Comparison of ENCODE assay signal across 7 mouse cellular contexts in genomic region chr4:47351386-47352049, GRCm38 (mm10). TPM values are rescaled to one million over a fixed set of nuclear protein-coding genes. Genes with fewer than 3 reads are reported as not detected.
DNase-seq lines count a peak whose midpoint lies in the region; ATAC-seq and TF ChIP-seq lines count a peak whose summit lies in the region.

No protein-coding gene starts in this region.

- H3K27me3 ChIP-seq in C2C12 (ENCODE audit: control insufficient read depth, insufficient read depth, insufficient read length): peaks cover 13% of the 10 kb centered on the region
- H3K27me3 ChIP-seq in G1E (ENCODE audit: insufficient read depth, low read length): peaks cover 15% of the 10 kb centered on the region
- H3K27me3 ChIP-seq in heart, embryonic 15.5 days: no peaks in the 10 kb centered on the region

- H3K4me3 ChIP-seq in C2C12 (ENCODE audit: insufficient read depth, poor library complexity, severe bottlenecking): no peak overlapping the region
- peak overlapping the region; percentile 81; the same call in 1 of the 2 replicates for H3K4me3 ChIP-seq in G1E (ENCODE audit: low read depth, low read length)
- H3K4me3 ChIP-seq in heart, embryonic 15.5 days: peak overlapping the region; percentile 92

- peaks cover 9% of the 10 kb centered on the region for H3K79me3 ChIP-seq in C2C12 (ENCODE audit: low read depth)

- H3K79me2 ChIP-seq in C2C12 (ENCODE audit: control insufficient read depth, insufficient read depth): peaks cover 29% of the 10 kb centered on the region

- DNase-seq in G1E (ENCODE audit: low spot score): no peak
- peak; percentile 64 for DNase-seq in kidney, postnatal 14 days
- peak; percentile 55 for DNase-seq in lung, postnatal 25 days (ENCODE audit: low spot score)
- DNase-seq in right cerebral cortex, postnatal 4 days: peak; percentile 33

- H3K36me3 ChIP-seq in C2C12 (ENCODE audit: control insufficient read depth, insufficient read depth) (no peaks in the 10 kb centered on the region), G1E (replicated peaks) (no peaks in the 10 kb centered on the region)
- H3K36me3 ChIP-seq in heart, embryonic 15.5 days: no peaks in the 10 kb centered on the region

- peak overlapping the region; percentile 97 for H3K4me2 ChIP-seq in heart, embryonic 15.5 days

- H3K9ac ChIP-seq in heart, embryonic 15.5 days: peak overlapping the region; percentile 75; the same call in 1 of the 2 replicates

- peak overlapping the region; percentile 76 for H3K27ac ChIP-seq in heart, embryonic 15.5 days

- TF ChIP-seq CTCF in C2C12 (IDR thresholded peaks at IDR 0.05; ENCODE audit: control insufficient read depth, insufficient read depth, insufficient read length) (peak; percentile 28), G1E (IDR thresholded peaks at IDR 0.05; ENCODE audit: low read depth, low read length) (no peak)

- peaks cover 16% of the 10 kb centered on the region for H3K4me1 ChIP-seq in G1E (ENCODE audit: insufficient read depth, low read depth, low read length)
- peaks cover 20% of the 10 kb centered on the region for H3K4me1 ChIP-seq in heart, embryonic 15.5 days (replicated peaks)

- ATAC-seq in G1E (ENCODE audit: extremely low read depth, insufficient number of reproducible peaks, low FRiP score, poor library complexity, severe bottlenecking): no peak
- ATAC-seq in common myeloid progenitor, adult 5-6 weeks (replicated peaks; ENCODE audit: low read depth, poor library complexity, severe bottlenecking): peak; percentile 60
- no peak for ATAC-seq in heart, embryonic 15.5 days (replicated peaks; ENCODE audit: insufficient number of reproducible peaks, insufficient read depth, low FRiP score, low read depth)

- 22% methylated on average over 9 of the region's 9 CpGs for WGBS in heart, embryonic 15.5 days

- no peaks in the 10 kb centered on the region for H3K9me3 ChIP-seq in G1E (replicated peaks)
- H3K9me3 ChIP-seq in heart, embryonic 15.5 days (replicated peaks): no peaks in the 10 kb centered on the region

- no peak overlapping the region for H3ac ChIP-seq in C2C12 (ENCODE audit: control insufficient read depth, insufficient read length, low read depth)

TF ChIP-seq in C2C12, 6 proteins besides CTCF, POLR2A, EP300 and RAD21:
- no peak for TF ChIP-seq MAX (IDR thresholded peaks at IDR 0.05)
- no peak for TF ChIP-seq MYOG (IDR thresholded peaks at IDR 0.05; ENCODE audit: control insufficient read depth, extremely low read depth, insufficient read length)

RNA-seq across cellular contexts. Expression of gene Tgfbr1, which starts 1.5 kb away (rescaled TPM):
- polyA plus RNA-seq in C2C12 (2012; fragmentation: generic; extraction: Trizol) (2.4 TPM), G1E (2012) (1.7 TPM in 2 replicates)
- total RNA-seq in G1E (2014; fragmentation: Nextera tagmentation) (26.6 and 27.5 TPM in 2 replicates), G1E (2017) (62.7 and 65.1 TPM in 2 replicates)
- 26.1 and 27.8 TPM in 2 replicates for total RNA-seq in common myeloid progenitor, adult 5-6 weeks (2017)
- 18.9 and 23.5 TPM in 2 replicates for polyA plus RNA-seq in heart, embryonic 15.5 days (2015; fragmentation: Nextera tagmentation; extraction: Ambion mirVana)
